Comparison of ENCODE assay signal across 16 mouse cellular contexts in the genomic region with DNA sequence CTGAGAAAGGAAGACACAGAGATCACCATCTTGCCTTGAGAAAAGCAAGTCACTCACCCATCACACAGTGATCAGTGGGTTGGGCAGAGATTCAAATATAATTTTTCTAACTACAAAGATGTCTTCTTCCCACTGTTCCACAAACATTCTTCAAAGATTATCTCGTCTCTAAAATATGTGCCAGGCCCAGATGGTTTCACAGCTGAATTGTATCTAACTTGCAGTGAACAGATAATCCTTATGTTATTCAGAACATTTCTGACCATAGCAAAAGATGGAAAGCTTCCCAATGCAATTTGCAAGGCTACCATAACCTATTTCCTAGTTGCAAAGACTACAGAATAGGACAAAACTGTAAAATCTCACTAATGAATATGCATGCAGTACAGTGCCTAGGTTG.
"Had no signal": no experiment of that assay in that cellular context is flagged by ENCODE, and none has a peak within 500 bp of the region (broad histone marks: within the 10 kb centered on the region; RNA-seq: fewer than 3 reads in every experiment).

No protein-coding gene starts in this region.

- H3K4me1 ChIP-seq: liver, embryonic 15.5 days; neural tube, embryonic 15.5 days had no signal

- H3K36me3 ChIP-seq: limb, embryonic 13.5 days; liver, embryonic 15.5 days; midbrain, embryonic 10.5 days; neural tube, embryonic 15.5 days had no signal

- H3K27me3 ChIP-seq: limb, embryonic 13.5 days; liver, embryonic 15.5 days; neural tube, embryonic 15.5 days had no signal

- H3K4me2 ChIP-seq: limb, embryonic 13.5 days; liver, embryonic 11.5 days; liver, embryonic 15.5 days; neural tube, embryonic 15.5 days had no signal

- H3K9me3 ChIP-seq: limb, embryonic 13.5 days; liver, embryonic 15.5 days; midbrain, embryonic 10.5 days; neural tube, embryonic 15.5 days had no signal

- H3K9ac ChIP-seq: limb, embryonic 13.5 days; liver, embryonic 15.5 days; neural tube, embryonic 15.5 days had no signal

- H3K27ac ChIP-seq: kidney, postnatal 0 days; limb, embryonic 13.5 days; liver, embryonic 15.5 days; midbrain, embryonic 10.5 days; neural tube, embryonic 15.5 days had no signal

- H3K4me3 ChIP-seq: limb, embryonic 13.5 days; liver, embryonic 15.5 days; midbrain, embryonic 10.5 days; myocyte; neural tube, embryonic 15.5 days had no signal

- DNase-seq: kidney, adult 11 months; kidney, adult 9 months; lung, adult 2 months; lung, postnatal 36 days; midbrain, embryonic 14.5 days; spleen, adult 18-20 months; thymus, adult 2 months; thymus, postnatal 25 days had no signal

- ATAC-seq: lung, postnatal 0 days had no signal
